Mouse (Mus musculus) testis, adult 2 months (tissue): Measurements from ENCODE around the gene Rhoc. TPM values are rescaled to one million over a fixed set of nuclear protein-coding genes. Genes with fewer than 3 reads are reported as not detected.
A peak's percentile ranks its signal among the peaks of the same experiment; 100 is the strongest.
"Not testable (repeated sequence)": the region's sequence is repeated elsewhere in the genome, so short reads cannot be mapped to it uniquely, and the experiment has no call there.

Source experiments
- H3K27ac ChIP-seq: fragments of 200-500 bp; 2 replicates; pipeline ENCODE4 v1.5.1; 2012; ENCODE audit warnings: low read depth, low read length; ENCODE audit not compliant: control insufficient read depth, insufficient read depth
- H3K27me3 ChIP-seq: fragments of 200-500 bp; 2 replicates; pipeline ENCODE4 v1.6.1; 2012; ENCODE audit warnings: mild to moderate bottlenecking, low read length, moderate library complexity; ENCODE audit not compliant: control insufficient read depth, insufficient read depth
- H3K36me3 ChIP-seq: fragments of 200-500 bp; 2 replicates; pipeline ENCODE4 v1.6.1; 2012; ENCODE audit warnings: mild to moderate bottlenecking, low read length; ENCODE audit not compliant: control insufficient read depth, insufficient read depth
- H3K4me1 ChIP-seq: fragments of 200-500 bp; 2 replicates; pipeline ENCODE4 v1.6.1; 2012; ENCODE audit warnings: low read length; ENCODE audit not compliant: control insufficient read depth, insufficient read depth
- H3K4me3 ChIP-seq: fragments of 200-500 bp; 2 replicates; pipeline ENCODE4 v1.5.1; 2012; ENCODE audit warnings: low read depth, mild to moderate bottlenecking, low read length, moderate library complexity, mixed read lengths; ENCODE audit not compliant: control insufficient read depth
- CTCF ChIP-seq: fragments of 200-500 bp; IDR thresholded peaks from 2 replicates; pipeline ENCODE4 v1.5.1; 2012; ENCODE audit warnings: low read depth, mild to moderate bottlenecking, inconsistent platforms, low read length, moderate library complexity; ENCODE audit not compliant: control insufficient read depth, insufficient read depth, insufficient replicate concordance
- POLR2A ChIP-seq: fragments of 200-500 bp; IDR thresholded peaks from 2 replicates; pipeline ENCODE4 v1.6.1; 2012; ENCODE audit warnings: low read depth, mild to moderate bottlenecking, inconsistent platforms, low read length, moderate library complexity; ENCODE audit not compliant: control insufficient read depth
- polyA plus RNA-seq: library from polyadenylated mRNA; depleted of rRNA; stranded (reverse); fragments of >200 nt; gene quantifications from 2 replicates; pipeline ENCODE4 v1.2.3, GENCODE M21; 2012

Rhoc gene
- polyA plus RNA-seq, 1 experiment: 4.8 TPM

DNA sequence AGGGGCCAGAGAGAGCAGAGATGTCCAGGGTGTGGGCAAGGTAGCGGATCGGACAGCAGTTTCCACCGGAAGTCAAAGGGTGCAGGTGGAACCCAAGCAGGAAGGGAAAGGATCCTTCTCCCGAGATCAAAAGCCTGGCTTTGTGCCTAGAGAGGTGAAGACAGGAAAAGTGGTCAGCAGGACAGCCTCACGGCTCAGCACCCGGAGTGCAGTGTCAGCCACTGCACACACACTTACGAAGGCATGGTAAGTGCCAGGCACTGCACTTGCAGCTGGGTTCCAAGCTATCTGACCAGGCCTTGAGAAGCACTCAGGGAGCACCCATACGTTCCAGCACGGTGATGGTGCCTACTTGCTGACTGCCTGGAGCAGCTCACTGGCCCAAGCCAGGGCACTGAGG, 17.4 kb downstream of the Rhoc start:
- TF ChIP-seq CTCF (no peak), POLR2A (no peak)
- Histone ChIP-seq H3K27me3 (no peaks in the 10 kb centered on the region), H3K4me3 (no peak overlapping the region), H3K27ac (no peak overlapping the region), H3K36me3 (no peaks in the 10 kb centered on the region), H3K4me1 (no peaks in the 10 kb centered on the region)

DNA sequence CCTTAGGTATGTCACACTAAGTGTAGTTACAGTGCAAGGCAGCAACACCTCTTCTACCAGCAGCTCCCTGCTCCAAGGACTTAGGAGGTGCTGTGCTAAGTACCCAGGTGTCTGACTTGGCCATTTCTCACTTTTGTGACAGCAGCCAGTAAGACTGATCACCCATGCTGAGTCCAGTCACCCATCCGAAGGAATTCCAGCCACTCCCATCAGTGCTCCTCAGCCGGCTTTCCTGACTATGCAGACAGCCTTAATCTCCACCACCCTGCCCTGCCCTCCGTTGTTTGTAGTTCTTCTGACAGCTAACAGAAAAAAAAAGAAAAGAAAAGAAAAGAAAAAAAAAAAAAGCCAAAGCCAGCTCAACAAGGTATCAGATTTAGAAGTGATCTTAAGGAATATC, 23.6 kb downstream of the Rhoc start:
- H3K27ac ChIP-seq: no peak overlapping the region
- H3K4me3 ChIP-seq: no peak overlapping the region
- H3K36me3 ChIP-seq: no peaks in the 10 kb centered on the region
- no peaks in the 10 kb centered on the region for H3K4me1 ChIP-seq
- no peaks in the 10 kb centered on the region for H3K27me3 ChIP-seq
- TF ChIP-seq POLR2A (no peak), CTCF (no peak)

DNA sequence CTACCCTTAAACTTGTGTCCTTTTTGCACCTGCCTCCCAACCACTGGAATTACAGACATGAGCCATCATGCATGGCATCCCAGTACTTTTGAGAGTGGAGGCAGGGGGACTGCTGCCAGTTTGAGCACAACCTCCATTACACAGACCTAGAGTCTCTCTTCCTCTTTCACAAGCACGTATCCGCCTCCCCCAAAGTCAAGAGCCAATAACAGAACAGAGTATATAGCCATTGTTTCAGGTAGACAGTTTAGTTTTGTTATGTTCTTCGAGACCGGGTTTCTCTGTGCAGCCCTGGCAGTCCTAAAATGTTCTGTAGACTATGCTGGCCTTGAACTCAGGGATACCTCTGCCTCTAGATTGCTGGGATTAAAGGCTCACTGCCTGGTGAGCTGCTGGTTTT, 24.1 kb downstream of the Rhoc start:
- TF ChIP-seq POLR2A: no peak
- no peak for TF ChIP-seq CTCF
- Histone ChIP-seq H3K27ac (no peak overlapping the region), H3K4me1 (peaks cover under 1% of the 10 kb centered on the region), H3K4me3 (no peak overlapping the region), H3K36me3 (no peaks in the 10 kb centered on the region), H3K27me3 (no peaks in the 10 kb centered on the region)

DNA sequence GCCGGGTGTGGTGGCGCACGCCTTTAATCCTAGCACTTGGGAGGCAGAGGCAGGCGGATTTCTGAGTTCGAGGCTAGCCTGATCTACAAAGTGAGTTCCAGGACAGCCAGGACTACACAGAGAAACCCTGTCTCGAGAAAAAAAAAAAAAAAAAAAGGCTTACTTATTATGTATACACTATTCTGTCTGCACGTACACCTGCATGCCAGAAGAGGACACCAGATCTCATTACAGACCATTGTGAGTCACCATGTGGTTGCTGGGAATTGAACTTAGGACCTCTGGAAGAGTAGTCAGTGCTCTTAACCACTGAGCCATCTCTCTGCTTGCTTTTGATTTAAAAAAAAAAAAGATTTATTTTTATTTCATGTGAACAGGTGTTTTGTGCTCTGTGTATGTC, 25.1 kb downstream of the Rhoc start:
- H3K27me3 ChIP-seq, H3K4me3 ChIP-seq, H3K36me3 ChIP-seq, H3K27ac ChIP-seq: not testable (repeated sequence)
- H3K4me1 ChIP-seq: peaks cover 11% of the 10 kb centered on the region

DNA sequence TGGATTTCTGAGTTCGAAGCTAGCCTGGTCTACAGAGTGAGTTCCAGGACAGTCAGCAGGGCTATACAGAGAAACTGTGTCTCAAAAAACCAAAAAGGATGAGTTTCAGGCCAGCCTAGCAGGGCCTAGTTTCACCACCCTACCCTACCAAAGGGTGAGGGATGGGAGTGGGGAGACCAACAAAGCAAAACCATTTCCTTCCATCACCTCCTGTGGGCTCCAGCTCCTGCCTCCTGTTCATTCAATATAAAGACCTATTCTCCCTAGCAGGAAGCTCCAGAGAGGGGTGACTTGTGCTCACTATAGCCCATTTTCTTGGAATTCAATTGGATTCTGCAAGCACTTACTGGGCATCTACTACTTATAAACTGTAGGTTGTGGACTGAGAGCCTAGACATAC, 26.6 kb downstream of the Rhoc start:
- H3K36me3 ChIP-seq: no peaks in the 10 kb centered on the region
- TF ChIP-seq POLR2A: no peak
- no peak for TF ChIP-seq CTCF
- no peak overlapping the region for H3K27ac ChIP-seq
- peaks cover 16% of the 10 kb centered on the region for H3K4me1 ChIP-seq
- no peak overlapping the region for H3K4me3 ChIP-seq
- no peaks in the 10 kb centered on the region for H3K27me3 ChIP-seq

DNA sequence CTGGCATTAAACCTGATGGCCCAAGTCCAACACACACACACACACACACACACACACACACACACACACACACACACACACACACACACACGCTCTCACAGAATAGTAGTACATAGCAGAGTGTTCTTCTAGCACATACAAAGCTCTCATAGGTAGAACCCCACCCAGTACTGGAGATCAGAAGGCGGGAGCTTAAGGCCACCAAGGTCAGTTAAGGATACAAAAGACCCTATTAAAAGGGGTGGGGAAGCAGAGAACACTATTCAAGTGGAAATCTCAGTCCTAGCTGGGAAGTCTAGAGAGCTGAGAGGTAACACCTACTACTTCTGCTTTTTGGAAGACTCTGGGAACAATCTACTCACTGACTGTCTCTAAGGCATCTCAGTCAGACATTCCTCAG, 27.2 kb downstream of the Rhoc start:
- no peak overlapping the region for H3K27ac ChIP-seq
- TF ChIP-seq POLR2A: no peak
- TF ChIP-seq CTCF: no peak
- peaks cover 16% of the 10 kb centered on the region for H3K4me1 ChIP-seq
- H3K4me3 ChIP-seq: no peak overlapping the region
- no peaks in the 10 kb centered on the region for H3K36me3 ChIP-seq
- no peaks in the 10 kb centered on the region for H3K27me3 ChIP-seq

DNA sequence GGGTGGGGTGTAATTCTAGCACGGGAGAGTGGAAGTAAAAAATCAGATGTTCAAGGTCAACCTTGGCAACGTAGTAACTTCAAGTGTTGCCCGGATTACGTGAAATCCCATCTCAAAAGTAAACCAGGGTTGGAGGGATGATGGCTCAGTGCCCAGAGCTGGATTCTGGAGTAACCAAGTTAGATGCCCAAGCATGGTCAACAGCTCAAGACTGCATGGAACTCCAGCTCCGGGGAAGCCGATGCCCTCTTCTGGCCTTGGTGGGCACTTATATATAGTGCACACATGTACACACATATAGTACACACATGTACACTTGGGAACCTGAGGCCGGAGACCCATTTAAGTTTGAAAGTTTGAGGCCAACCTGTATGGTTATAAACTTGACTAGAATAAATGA, 28.0 kb downstream of the Rhoc start:
- Histone ChIP-seq H3K4me3 (no peak overlapping the region), H3K36me3 (no peaks in the 10 kb centered on the region), H3K27me3 (no peaks in the 10 kb centered on the region), H3K4me1 (peaks cover 16% of the 10 kb centered on the region), H3K27ac (peak overlapping the region; percentile 5; the same call in 1 of the 2 replicates)
- TF ChIP-seq POLR2A: no peak
- TF ChIP-seq CTCF: no peak

DNA sequence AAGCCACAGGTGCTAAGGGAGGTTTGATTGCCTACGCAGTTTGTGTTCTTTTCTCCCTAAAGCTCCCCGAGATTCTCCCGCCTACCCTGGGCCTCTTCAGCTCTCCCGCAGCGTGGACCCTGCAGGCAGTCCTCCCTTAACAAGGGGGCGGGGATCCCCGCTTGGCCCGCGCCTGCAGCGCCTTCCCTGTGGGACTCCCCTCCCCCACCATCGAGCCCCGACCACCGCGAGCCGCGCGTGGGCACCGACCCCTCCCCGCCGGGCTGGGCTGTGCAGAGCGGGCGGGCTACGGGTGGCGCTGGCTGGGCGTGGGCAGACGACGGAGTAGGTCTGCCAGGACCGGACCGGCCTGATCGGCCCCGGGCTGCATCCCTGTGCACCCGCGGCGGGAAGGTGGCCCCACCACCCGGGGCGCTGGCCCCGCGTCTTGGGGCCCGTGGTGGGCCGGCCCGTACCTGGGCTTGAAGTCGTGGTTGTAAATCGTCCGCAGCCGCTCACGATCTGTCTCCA, 29.4 kb downstream of the Rhoc start:
- TF ChIP-seq POLR2A (no peak), CTCF (no peak)
- Histone ChIP-seq H3K36me3 (peaks cover 1% of the 10 kb centered on the region; the same call in 1 of the 2 replicates), H3K4me3 (peak overlapping the region; percentile 91), H3K4me1 (peaks cover 16% of the 10 kb centered on the region), H3K27ac (peak overlapping the region; percentile 89), H3K27me3 (no peaks in the 10 kb centered on the region)
